Mouse (Mus musculus): ENCODE results near the gene Gm13289.
"Not testable (repeated sequence)": the region's sequence is repeated elsewhere in the genome, so short reads cannot be mapped to it uniquely, and the experiment has no call there.

Gene Gm13289

GRCm38 (mm10) chr4:88776622-88777021 lies at the start of gene Gm13289:
TSS of gene Gm13289 (plus strand) at chr4:88776922.
- not testable (repeated sequence) for DNase-seq (ENCODE audit: low spot score in 2 of 2)

GRCm38 (mm10) chr4:88727324-88727723 lies 49.4 kb upstream of the Gm13289 start:
- DNase-seq (ENCODE audit: low spot score in 2 of 2): peak in 1 of 2 experiments; percentile 32

DNA sequence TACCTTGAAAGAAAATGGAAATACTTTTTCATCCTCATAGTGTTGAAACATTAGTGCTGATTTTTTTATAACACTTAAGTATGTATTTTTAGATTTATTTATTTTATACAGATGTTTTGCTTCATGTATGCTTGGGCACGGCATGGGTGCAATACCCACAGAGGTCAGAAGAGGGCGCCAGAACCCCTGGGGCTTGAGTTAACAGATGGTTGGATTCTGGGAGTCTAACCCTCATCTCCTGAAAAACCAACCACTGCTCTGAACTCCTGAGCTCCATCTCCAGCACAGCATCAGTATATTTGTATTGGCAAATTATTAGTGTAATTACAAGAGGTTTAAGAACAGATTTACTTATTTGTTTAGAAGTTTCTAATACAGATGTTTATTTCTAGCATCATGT lies 38.2 kb upstream of the Gm13289 start:
- peak in 1 of 2 experiments; percentile 37 for DNase-seq (ENCODE audit: low spot score in 2 of 2)

DNA sequence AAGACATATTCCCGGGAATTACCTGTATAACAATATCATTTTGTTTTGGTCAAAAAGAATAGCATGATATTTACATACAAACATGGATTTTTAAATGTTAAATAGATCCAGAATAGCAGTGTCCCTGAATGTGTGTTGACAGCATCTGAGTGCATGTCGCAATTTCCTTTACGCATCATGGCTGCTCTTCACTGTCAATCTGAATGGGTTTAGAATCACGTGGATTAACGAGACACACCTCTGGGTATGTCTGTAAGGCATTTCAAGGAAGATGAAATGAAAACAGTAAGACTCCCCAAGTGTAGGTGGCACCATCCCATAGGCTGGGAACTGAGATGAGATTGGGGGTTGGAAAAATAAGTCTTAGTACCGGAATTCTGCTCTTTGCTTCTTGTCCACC lies 37.7 kb upstream of the Gm13289 start:
- no peak for DNase-seq (ENCODE audit: low spot score in 2 of 2)

DNA sequence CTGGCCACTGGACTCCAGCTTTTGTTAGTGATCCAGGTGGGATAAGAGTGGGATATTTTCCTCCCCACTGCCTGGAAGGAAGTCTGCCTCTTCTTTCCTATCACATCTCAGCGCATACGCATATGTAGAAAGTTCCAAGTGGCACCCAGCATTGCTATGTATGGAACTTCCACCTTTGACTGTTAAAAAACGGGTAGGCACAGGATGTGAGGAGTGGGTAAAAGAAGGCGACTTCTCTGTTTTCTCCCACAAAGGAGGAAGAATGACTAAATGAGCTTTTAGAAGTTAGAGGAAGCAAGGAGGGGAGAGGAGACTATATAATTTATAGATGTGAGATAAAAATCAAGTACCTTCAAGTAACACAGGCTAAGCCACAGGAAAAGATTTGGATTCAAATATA lies 35.3 kb upstream of the Gm13289 start:
- no peak for DNase-seq (ENCODE audit: low spot score in 2 of 2)

- no peak for DNase-seq (ENCODE audit: low spot score in 2 of 2)
Observed at GRCm38 (mm10) chr4:88742771-88743371, 33.9 kb upstream of the Gm13289 start.

GRCm38 (mm10) chr4:88744207-88744606 lies 32.5 kb upstream of the Gm13289 start:
- no peak for DNase-seq (ENCODE audit: low spot score in 2 of 2)

GRCm38 (mm10) chr4:88749926-88750325 lies 26.8 kb upstream of the Gm13289 start:
- DNase-seq (ENCODE audit: low spot score in 2 of 2): no peak

GRCm38 (mm10) chr4:88754818-88755340 lies 21.8 kb upstream of the Gm13289 start, which contains the start of gene Gm13271:
TSS of gene Gm13271 (plus strand) at chr4:88754868.
- DNase-seq (ENCODE audit: low spot score in 2 of 2): peak; percentile 76 to 86

- peak in 1 of 2 experiments; percentile 28 for DNase-seq (ENCODE audit: low spot score in 2 of 2)
Observed at GRCm38 (mm10) chr4:88756581-88757513, 19.9 kb upstream of the Gm13289 start.

- DNase-seq (ENCODE audit: low spot score in 2 of 2): peak; percentile 90 to 93
Observed at GRCm38 (mm10) chr4:88757628-88758031, 19.1 kb upstream of the Gm13289 start.

DNA sequence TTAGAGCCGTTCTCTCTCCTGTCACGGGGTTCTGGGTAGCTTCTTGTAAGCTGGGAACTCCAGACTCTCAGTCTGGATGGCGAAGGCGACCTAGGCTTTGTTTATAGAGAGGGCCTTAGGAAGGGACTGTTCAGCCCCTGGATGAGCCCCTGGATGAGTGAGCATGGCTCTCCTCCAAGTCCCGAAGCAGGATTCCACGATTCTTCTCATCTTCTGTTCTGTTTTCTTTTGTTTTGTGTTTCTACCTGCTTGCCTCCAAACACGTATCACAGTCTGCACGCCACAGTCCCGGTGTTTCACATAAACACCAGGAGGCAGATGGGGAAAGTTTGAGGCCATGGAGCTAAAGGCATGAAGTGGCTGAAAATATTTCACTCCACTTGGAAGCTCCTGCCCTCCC lies 18.0 kb upstream of the Gm13289 start:
- DNase-seq (ENCODE audit: low spot score in 2 of 2): not testable (repeated sequence)

DNA sequence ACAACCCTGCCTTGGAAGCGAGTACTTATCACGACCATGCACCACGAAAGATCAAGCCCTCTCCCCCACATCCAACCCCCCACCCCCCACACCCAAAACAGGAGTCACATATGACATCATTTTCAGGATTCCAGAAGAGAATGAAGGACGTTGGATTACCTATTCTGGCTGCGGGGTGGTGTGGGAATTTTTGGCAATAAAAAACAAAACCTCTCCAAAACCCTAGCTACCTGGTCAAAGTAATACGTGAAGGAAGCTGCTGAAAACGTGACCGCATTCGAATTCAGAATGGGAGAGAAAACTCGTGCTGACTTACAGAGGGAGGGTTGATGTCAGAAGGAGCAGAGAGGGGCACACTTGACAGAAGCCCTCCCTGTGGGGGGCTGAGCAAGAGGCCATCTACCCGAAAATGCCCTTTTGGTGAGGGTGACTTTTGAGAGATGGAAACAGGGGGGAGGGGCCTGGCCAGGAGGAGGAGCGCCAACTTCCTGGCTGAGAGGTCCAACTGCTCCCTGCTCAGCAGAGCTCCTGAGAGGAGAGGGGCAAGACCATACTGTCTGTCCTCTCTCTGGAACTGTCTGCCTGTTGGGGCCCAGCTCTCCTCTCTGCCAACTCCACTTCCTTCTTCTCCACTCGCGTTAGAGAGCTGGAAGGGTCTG lies 17.0 kb upstream of the Gm13289 start, which contains the start of gene Gm13283:
Gm13283 (plus strand) TSS at position 510 of the 659 bp plus-strand sequence.
- DNase-seq (ENCODE audit: low spot score in 2 of 2): peak; percentile 40 to 59

DNA sequence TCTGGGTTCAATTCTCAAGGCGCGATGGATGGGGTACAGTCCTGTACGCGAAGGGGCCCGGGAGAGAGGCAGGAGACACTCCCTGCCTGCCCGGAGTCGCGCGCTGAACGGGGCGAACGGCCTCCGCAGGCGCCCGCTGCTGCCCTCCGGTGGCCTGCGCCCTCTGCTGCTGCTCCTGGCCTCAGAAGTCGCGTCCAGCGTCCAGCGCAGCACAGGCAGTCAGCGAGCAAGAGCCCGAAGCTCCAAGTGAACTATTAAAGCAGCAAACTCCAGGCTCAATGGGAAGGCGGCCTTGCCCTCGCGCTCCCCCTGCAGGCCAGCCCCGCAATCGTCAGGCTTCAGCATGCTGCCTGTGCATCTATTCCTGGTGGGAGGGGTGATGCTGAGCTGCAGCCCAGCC lies 16.3 kb upstream of the Gm13289 start:
- peak; percentile 68 to 69 for DNase-seq (ENCODE audit: low spot score in 2 of 2)

DNA sequence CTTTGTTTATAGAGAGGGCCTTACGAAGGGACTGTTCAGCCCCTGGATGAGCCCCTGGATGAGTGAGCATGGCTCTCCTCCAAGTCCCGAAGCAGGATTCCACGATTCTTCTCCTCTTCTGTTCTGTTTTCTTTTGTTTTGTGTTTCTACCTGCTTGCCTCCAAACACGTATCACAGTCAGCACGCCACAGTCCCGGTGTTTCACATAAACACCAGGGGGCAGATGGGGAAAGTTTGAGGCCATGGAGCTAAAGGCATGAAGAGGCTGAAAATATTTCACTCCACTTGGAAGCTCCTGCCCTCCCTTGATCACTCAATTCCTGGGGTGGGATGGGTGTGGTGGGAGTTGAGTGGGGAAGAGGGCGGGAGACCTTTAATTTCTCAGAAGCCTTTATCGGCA lies 14.9 kb upstream of the Gm13289 start:
- DNase-seq (ENCODE audit: low spot score in 2 of 2): peak; percentile 81 to 87

DNA sequence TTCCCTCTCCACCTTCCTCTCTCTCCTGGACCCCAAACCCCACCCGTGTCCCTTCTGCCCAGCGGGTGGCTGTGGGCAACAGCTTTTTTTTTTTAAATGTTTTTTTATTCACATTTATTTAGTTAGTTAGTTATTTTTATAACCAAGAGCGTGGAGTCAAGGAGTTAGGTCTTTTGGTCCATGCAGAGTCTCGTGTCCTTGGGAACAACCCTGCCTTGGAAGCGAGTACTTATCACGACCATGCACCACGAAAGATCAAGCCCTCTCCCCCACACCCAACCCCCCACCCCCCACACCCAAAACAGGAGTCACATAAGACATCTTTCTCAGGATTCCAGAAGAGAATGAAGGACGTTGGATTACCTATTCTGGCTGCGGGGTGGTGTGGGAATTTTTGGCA lies 14.4 kb upstream of the Gm13289 start:
- DNase-seq (ENCODE audit: low spot score in 2 of 2): peak; percentile 22 to 46

DNA sequence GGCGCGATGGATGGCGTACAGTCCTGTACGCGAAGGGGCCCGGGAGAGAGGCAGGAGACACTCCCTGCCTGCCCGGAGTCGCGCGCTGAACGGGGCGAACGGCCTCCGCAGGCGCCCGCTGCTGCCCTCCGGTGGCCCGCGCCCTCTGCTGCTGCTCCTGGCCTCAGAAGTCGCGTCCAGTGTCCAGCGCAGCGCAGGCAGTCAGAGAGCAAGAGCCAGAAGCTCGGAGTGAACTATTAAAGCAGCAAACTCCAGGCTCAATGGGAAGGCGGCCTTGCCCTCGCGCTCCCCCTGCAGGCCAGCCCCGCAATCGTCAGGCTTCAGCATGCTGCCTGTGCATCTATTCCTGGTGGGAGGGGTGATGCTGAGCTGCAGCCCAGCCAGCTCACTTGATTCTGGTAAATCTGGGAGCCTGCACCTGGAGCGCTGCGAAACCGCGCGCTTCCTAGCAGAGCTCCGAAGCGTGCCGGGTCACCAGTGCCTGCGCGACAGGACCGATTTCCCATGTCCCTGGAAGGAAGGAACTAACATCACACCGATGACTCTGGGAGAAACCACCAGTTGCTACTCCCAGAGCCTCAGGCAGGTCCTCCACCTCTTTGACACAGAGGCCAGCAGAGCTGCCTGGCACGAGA lies 13.2 kb upstream of the Gm13289 start:
- DNase-seq (ENCODE audit: low spot score in 2 of 2): peak; percentile 41 to 43

GRCm38 (mm10) chr4:88773534-88773933 lies 3.2 kb upstream of the Gm13289 start, which contains the start of gene Gm13290:
TSS of gene Gm13290 (plus strand) at chr4:88773834.
- not testable (repeated sequence) for DNase-seq (ENCODE audit: low spot score in 2 of 2)

DNA sequence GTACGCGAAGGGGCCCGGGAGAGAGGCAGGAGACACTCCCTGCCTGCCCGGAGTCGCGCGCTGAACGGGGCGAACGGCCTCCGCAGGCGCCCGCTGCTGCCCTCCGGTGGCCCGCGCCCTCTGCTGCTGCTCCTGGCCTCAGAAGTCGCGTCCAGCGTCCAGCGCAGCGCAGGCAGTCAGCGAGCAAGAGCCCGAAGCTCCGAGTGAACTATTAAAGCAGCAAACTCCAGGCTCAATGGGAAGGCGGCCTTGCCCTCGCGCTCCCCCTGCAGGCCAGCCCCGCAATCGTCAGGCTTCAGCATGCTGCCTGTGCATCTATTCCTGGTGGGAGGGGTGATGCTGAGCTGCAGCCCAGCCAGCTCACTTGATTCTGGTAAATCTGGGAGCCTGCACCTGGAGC lies 2.8 kb downstream of the Gm13289 start, which contains the start of gene Gm13272:
Gm13272 (plus strand) TSS at position 301 of the 400 bp plus-strand sequence.
- DNase-seq (ENCODE audit: low spot score in 2 of 2): not testable (repeated sequence)

- peak in 1 of 2 experiments; percentile 29 for DNase-seq (ENCODE audit: low spot score in 2 of 2)
Observed at GRCm38 (mm10) chr4:88780320-88780719, 3.6 kb downstream of the Gm13289 start.

- DNase-seq (ENCODE audit: low spot score in 2 of 2): not testable (repeated sequence)
Observed at GRCm38 (mm10) chr4:88781831-88782230, 5.1 kb downstream of the Gm13289 start, which contains the start of gene Ifnz. TSS of gene Ifnz (plus strand) at chr4:88782131.
